Mouse (Mus musculus): ENCODE data around the gene Map3k6.

Map3k6 gene

GRCm38 (mm10) chr4:133233285-133233976, 7.2 kb upstream of the Map3k6 start:
- peak; percentile 69 for DNase-seq (ENCODE audit: low read depth, low spot score)
- no peaks in the 10 kb centered on the region for H3K36me3 ChIP-seq (ENCODE audit: control insufficient read depth, insufficient read depth, low read length, poor library complexity, severe bottlenecking)
- H3K27me3 ChIP-seq (ENCODE audit: control insufficient read depth, insufficient read depth, low read length, poor library complexity, severe bottlenecking), result no peaks in the 10 kb centered on the region; the same call in 1 of the 2 replicates

DNA sequence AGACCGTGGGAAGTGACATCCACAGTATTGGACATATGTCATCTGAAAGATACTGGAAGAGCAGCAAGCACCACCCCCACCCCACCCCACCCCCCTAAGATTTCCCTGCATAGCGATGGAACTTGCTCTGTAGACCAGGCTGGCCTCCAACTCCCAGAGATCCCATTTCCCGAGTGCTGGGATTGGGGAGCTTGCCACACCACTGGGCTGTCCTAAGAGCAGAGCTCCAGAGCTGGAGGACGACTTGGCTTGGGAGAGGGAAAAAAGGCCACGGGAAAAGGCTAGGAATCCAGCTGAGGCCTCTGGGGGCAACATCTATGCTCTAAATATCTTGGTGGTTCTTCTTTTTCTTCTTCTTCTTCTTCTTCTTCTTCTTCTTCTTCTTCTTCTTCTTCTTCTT, 5.8 kb upstream of the Map3k6 start:
- no peak for DNase-seq (ENCODE audit: low read depth, low spot score)
- Histone ChIP-seq H3K36me3 (ENCODE audit: control insufficient read depth, insufficient read depth, low read length, poor library complexity, severe bottlenecking) (no peaks in the 10 kb centered on the region), H3K27me3 (ENCODE audit: control insufficient read depth, insufficient read depth, low read length, poor library complexity, severe bottlenecking) (no peaks in the 10 kb centered on the region; the same call in 1 of the 2 replicates)

GRCm38 (mm10) chr4:133235415-133235814, 5.2 kb upstream of the Map3k6 start:
- DNase-seq (ENCODE audit: low read depth, low spot score), result no peak
- Histone ChIP-seq H3K36me3 (ENCODE audit: control insufficient read depth, insufficient read depth, low read length, poor library complexity, severe bottlenecking) (no peaks in the 10 kb centered on the region), H3K27me3 (ENCODE audit: control insufficient read depth, insufficient read depth, low read length, poor library complexity, severe bottlenecking) (no peaks in the 10 kb centered on the region; the same call in 1 of the 2 replicates)

- DNase-seq (ENCODE audit: low read depth, low spot score), result peak; percentile 76
- no peaks in the 10 kb centered on the region for H3K36me3 ChIP-seq (ENCODE audit: control insufficient read depth, insufficient read depth, low read length, poor library complexity, severe bottlenecking)
- H3K27me3 ChIP-seq (ENCODE audit: control insufficient read depth, insufficient read depth, low read length, poor library complexity, severe bottlenecking), result no peaks in the 10 kb centered on the region; the same call in none of the 2 replicates
These were observed 2.7 kb upstream of the Map3k6 start for GRCm38 (mm10) chr4:133237911-133238310.

DNA sequence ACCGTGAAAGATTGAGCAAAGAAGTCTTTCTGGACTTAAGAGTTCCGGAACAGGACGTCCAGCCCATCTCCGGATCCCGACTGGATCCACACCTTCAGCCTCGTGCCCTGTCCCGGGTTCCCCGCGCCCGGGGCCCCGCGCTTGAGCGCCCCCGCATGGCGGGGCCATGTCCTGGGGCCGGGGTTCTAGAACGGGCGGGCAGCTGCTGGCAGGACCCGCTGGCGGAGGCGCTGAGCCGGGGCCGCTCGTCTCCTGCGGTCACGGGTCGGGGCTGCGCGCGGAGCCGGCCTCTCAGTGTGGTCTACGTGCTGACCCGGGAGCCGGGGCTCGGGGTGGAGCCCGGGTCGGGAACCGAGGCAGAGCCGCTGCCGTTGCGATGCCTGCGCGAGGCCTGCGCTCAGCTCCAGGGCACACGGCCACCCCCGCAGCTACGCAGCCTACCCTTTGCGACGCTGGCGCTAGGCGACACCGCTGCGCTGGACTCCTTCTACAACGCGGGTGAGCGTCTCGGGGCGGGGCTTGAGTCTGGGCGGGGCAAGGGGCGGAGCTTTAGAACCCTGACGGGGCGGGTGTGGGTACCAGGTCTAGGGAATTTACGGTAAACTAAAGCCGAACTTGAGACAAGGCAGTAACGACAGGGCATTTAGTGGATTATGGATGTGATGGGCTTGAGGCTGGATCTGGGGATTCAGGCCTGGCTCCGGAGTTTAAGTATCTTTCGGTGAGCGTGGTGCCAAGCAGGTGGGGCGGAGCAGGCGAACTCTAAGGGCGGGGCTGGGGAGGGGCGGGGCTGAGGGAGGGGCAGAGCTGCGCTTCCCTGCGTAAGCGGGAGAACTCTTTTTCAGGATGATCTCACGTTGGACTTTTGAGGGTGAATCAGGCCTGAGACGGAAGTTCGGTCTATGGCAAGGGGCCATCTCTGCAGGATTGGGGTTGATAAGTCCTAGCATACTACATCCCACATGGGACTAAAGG, 603 bp downstream of the Map3k6 start:
- H3K27me3 ChIP-seq (ENCODE audit: control insufficient read depth, insufficient read depth, low read length, poor library complexity, severe bottlenecking), result no peaks in the 10 kb centered on the region; the same call in 1 of the 2 replicates
- H3K36me3 ChIP-seq (ENCODE audit: control insufficient read depth, insufficient read depth, low read length, poor library complexity, severe bottlenecking), result no peaks in the 10 kb centered on the region
- DNase-seq (ENCODE audit: low read depth, low spot score), result peak; percentile 90

DNA sequence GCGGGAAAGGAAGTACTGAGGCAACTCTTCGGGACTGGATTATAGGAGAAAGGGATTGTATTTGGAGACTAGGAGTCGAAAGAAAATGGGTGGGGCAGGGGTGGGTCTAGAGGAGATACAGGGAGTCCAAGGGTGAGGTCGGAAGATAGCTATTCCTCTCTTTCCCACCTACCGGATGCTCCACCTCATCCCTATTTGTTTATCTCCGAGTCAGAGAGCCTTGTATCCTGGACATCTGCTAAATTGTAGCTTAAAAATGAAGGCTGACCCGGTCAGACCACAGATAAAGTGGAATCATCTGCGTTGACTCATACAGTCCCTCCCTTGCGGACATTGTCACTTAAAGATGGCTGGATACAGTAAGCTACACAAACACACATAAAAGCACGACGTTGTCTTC, 1.3 kb downstream of the Map3k6 start:
- H3K27me3 ChIP-seq (ENCODE audit: control insufficient read depth, insufficient read depth, low read length, poor library complexity, severe bottlenecking), result no peaks in the 10 kb centered on the region; the same call in 1 of the 2 replicates
- no peaks in the 10 kb centered on the region for H3K36me3 ChIP-seq (ENCODE audit: control insufficient read depth, insufficient read depth, low read length, poor library complexity, severe bottlenecking)
- no peak for DNase-seq (ENCODE audit: low read depth, low spot score)

DNA sequence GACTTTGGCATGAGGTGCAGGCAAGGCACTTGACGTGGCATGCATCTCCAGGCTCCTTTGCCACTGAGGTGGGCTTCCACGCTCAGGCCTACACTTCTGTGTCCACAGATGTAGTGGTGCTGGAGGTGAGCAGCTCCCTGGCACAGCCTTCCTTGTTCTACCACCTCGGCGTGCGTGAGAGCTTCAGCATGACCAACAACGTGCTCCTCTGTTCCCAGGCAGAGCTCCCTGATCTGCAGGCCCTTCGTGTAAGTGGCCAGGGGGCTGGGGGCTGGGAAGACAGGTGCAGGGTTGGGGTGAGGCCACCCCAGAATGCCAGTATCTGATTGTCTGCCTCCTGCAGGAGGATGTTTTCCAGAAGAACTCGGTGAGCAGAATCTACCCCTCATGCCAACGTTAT, 2.1 kb downstream of the Map3k6 start:
- DNase-seq (ENCODE audit: low read depth, low spot score), result no peak
- Histone ChIP-seq H3K27me3 (ENCODE audit: control insufficient read depth, insufficient read depth, low read length, poor library complexity, severe bottlenecking) (no peaks in the 10 kb centered on the region; the same call in 1 of the 2 replicates), H3K36me3 (ENCODE audit: control insufficient read depth, insufficient read depth, low read length, poor library complexity, severe bottlenecking) (no peaks in the 10 kb centered on the region)

DNA sequence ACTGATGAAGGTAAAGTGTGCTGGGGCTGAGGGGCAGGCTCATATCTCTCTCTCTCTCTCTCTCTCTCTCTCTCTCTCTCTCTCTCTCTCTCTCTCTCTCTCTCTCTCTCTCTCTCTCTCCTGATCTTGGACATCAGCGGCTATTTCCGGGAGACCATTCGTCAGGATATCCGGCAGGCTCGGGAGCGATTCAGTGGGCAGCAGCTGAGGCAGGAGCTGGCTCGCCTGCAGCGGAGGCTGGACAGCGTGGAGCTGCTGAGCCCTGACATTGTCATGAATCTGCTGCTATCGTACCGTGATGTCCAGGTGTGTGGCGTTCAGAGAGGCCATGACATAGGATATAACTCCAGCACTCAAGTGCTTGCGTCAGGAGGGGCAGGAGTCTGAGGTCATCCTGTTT, 2.9 kb downstream of the Map3k6 start:
- Histone ChIP-seq H3K27me3 (ENCODE audit: control insufficient read depth, insufficient read depth, low read length, poor library complexity, severe bottlenecking) (no peaks in the 10 kb centered on the region; the same call in 1 of the 2 replicates), H3K36me3 (ENCODE audit: control insufficient read depth, insufficient read depth, low read length, poor library complexity, severe bottlenecking) (no peaks in the 10 kb centered on the region)
- DNase-seq (ENCODE audit: low read depth, low spot score), result no peak

DNA sequence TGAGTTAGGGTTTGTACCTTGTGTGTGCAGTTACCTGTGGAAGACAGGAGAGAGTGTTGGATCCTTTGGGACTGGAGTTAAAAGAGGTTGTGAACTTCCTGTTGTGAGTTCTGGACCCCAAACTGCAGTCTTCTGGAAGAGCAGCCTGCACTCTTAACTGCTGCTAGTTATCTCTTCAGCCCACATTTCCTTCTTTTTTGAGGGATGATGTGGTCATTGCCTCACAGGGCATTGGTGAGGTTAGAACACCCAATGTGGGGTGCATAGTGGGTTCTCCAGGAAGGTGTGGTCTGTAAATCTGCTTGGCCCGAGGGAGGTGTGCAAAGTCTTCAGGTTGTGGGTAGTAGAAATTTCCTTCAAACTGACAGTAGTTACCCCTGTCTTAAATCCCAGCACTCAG, 3.7 kb downstream of the Map3k6 start:
- Histone ChIP-seq H3K27me3 (ENCODE audit: control insufficient read depth, insufficient read depth, low read length, poor library complexity, severe bottlenecking) (no peaks in the 10 kb centered on the region; the same call in 1 of the 2 replicates), H3K36me3 (ENCODE audit: control insufficient read depth, insufficient read depth, low read length, poor library complexity, severe bottlenecking) (no peaks in the 10 kb centered on the region)
- DNase-seq (ENCODE audit: low read depth, low spot score), result no peak

DNA sequence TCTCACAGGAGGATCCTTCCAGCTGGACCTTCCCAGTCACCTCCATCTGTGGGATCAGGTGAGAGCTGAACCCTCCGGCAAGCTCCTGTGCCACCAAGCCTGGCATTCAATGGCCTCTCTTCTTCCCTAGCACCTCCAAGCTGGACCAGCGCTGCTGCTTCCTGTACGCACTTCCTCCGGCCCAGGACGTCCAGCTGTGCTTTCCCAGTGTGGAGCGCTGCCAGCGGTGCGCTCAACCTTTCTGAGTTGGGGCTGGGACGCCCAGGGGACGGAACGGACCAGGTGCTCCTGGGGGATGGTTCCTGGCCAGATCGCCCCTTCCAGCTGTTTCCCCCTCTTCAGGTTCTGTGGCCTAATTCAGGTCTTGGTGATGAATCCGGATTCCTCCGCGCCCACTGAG, 6.5 kb downstream of the Map3k6 start:
- no peaks in the 10 kb centered on the region for H3K27me3 ChIP-seq (ENCODE audit: control insufficient read depth, insufficient read depth, low read length, poor library complexity, severe bottlenecking)
- DNase-seq (ENCODE audit: low read depth, low spot score), result no peak
- H3K36me3 ChIP-seq (ENCODE audit: control insufficient read depth, insufficient read depth, low read length, poor library complexity, severe bottlenecking), result no peaks in the 10 kb centered on the region

- Histone ChIP-seq H3K27me3 (ENCODE audit: control insufficient read depth, insufficient read depth, low read length, poor library complexity, severe bottlenecking) (no peaks in the 10 kb centered on the region), H3K36me3 (ENCODE audit: control insufficient read depth, insufficient read depth, low read length, poor library complexity, severe bottlenecking) (no peaks in the 10 kb centered on the region)
- DNase-seq (ENCODE audit: low read depth, low spot score), result no peak
These were observed 7.3 kb downstream of the Map3k6 start for GRCm38 (mm10) chr4:133247806-133248449.

DNA sequence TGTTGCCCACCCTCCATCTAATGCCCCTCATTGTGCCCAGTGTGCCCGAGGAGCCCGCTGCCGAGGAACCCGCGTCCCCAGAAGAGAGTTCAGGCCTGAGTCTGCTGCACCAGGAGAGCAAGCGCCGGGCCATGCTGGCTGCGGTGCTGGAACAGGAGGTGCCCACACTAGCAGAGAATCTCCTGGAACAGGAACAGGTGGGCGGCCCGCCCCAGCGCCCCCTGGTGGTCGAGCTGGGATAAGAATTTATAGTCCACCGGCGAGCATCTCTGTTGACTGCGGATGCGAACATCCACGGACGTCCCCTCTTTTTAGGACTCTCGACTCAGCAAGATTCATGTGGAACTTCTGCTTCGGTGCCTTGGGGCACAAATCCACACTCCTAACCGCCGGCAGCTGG, 10.0 kb downstream of the Map3k6 start:
- DNase-seq (ENCODE audit: low read depth, low spot score), result peak; percentile 84

DNA sequence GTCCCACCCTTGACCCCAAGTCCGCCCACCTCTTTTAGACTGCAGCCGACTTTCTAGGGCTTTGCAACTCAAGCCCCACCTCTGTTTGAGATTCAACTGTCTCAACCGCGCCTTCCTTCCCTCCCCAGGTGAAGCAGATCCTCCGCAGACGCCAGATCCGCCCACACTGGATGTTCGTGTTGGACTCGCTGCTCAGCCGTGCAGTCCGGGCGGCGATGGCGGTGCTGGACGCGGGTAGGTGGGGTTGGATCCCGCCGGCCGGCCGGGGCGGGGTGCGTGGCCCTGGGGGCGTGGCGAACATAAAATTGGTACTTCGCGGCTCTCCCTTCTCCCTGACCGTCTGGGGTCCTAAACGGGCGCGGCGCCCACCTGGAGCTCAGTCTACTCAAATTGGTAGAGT, 10.6 kb downstream of the Map3k6 start:
- Histone ChIP-seq H3K36me3 (ENCODE audit: control insufficient read depth, insufficient read depth, low read length, poor library complexity, severe bottlenecking) (no peaks in the 10 kb centered on the region), H3K27me3 (ENCODE audit: control insufficient read depth, insufficient read depth, low read length, poor library complexity, severe bottlenecking) (no peaks in the 10 kb centered on the region)
- DNase-seq (ENCODE audit: low read depth, low spot score), result no peak

More for the DNA sequence above, 10.0 kb downstream of the Map3k6 start:
- H3K27me3 ChIP-seq (ENCODE audit: control insufficient read depth, insufficient read depth, low read length, poor library complexity, severe bottlenecking), result no peaks in the 10 kb centered on the region
- H3K36me3 ChIP-seq (ENCODE audit: control insufficient read depth, insufficient read depth, low read length, poor library complexity, severe bottlenecking), result no peaks in the 10 kb centered on the region

DNA sequence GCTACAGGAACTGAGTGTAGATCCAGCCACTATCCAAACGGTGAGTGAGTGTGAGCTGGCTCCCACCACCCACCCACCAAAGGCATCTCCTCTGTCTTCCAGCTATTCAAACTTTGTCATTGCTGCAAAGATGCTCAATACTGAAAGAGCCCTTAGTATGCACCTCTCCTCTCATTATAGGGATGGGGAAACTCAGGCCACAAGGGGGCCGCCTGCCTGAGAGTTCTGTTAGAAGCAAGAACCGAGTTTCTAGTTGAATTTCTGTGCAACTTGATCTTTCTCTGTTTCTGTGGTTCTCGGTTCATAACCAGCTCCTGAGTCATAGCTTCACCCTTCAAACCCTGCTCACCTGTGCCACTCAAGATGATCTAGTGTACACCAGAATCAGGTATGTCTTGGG, 11.5 kb downstream of the Map3k6 start:
- DNase-seq (ENCODE audit: low read depth, low spot score), result no peak
- no peaks in the 10 kb centered on the region for H3K36me3 ChIP-seq (ENCODE audit: control insufficient read depth, insufficient read depth, low read length, poor library complexity, severe bottlenecking)
- H3K27me3 ChIP-seq (ENCODE audit: control insufficient read depth, insufficient read depth, low read length, poor library complexity, severe bottlenecking), result no peaks in the 10 kb centered on the region

GRCm38 (mm10) chr4:133253412-133253811, 12.8 kb downstream of the Map3k6 start:
- Histone ChIP-seq H3K36me3 (ENCODE audit: control insufficient read depth, insufficient read depth, low read length, poor library complexity, severe bottlenecking) (no peaks in the 10 kb centered on the region), H3K27me3 (ENCODE audit: control insufficient read depth, insufficient read depth, low read length, poor library complexity, severe bottlenecking) (no peaks in the 10 kb centered on the region)
- DNase-seq (ENCODE audit: low read depth, low spot score), result no peak

All from splenic B cell, adult 2 months (primary cell).